Mouse (Mus musculus): ENCODE measurements around the gene Ttc29. TPM values are rescaled to one million over a fixed set of nuclear protein-coding genes. Genes with fewer than 3 reads are reported as not detected.

The Ttc29 gene
- polyA plus RNA-seq, 1 experiment from 2014 or later, result not detected

- WGBS, result 4% methylated on average over 4 of the region's 4 CpGs
- no peaks in the 10 kb centered on the region for H3K9me3 ChIP-seq
- peak; percentile 79 for DNase-seq (ENCODE audit: low spot score)
These were observed 218.3 kb downstream of the Ttc29 start for GRCm38 (mm10) chr8:78431356-78431755.

DNA sequence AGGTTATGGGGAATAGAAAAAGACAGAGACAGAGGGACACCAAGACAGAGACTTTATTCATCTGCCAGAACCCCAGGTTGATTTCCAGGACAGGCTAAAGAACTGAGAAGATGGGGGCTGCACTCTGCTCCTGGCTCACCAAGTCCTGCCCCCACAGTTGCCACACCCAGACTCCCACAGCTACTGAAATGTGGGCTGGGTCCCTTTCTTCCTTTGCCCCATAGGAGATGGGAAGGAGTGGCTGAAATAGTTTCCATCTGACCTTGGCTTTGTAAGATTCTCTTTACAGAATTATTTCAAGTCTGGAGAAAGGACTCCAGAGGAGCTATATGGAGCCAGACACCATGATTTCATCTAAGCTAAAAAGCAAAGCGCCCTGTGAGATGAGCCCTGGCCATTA is 219.4 kb downstream of the Ttc29 start:
- H3K27ac ChIP-seq (replicated peaks), result no peak overlapping the region
- H3K9me3 ChIP-seq, result no peaks in the 10 kb centered on the region
- peaks cover 100% of the 10 kb centered on the region for H3K27me3 ChIP-seq (replicated peaks; ENCODE audit: low read depth, poor library complexity, severe bottlenecking)
- no peak for DNase-seq (ENCODE audit: low spot score)
- WGBS, result 12% methylated on average over 1 of the region's 1 CpGs
- H3K4me3 ChIP-seq, result no peak overlapping the region
- H3K36me3 ChIP-seq (replicated peaks), result no peaks in the 10 kb centered on the region
- H3K4me1 ChIP-seq, result peaks cover 28% of the 10 kb centered on the region

More at GRCm38 (mm10) chr8:78431356-78431755, 218.3 kb downstream of the Ttc29 start:
- peaks cover 26% of the 10 kb centered on the region for H3K4me1 ChIP-seq
- H3K4me3 ChIP-seq, result no peak overlapping the region
- no peak overlapping the region for H3K27ac ChIP-seq (replicated peaks)
- no peaks in the 10 kb centered on the region for H3K36me3 ChIP-seq (replicated peaks)
- H3K27me3 ChIP-seq (replicated peaks; ENCODE audit: low read depth, poor library complexity, severe bottlenecking), result peaks cover 100% of the 10 kb centered on the region

DNA sequence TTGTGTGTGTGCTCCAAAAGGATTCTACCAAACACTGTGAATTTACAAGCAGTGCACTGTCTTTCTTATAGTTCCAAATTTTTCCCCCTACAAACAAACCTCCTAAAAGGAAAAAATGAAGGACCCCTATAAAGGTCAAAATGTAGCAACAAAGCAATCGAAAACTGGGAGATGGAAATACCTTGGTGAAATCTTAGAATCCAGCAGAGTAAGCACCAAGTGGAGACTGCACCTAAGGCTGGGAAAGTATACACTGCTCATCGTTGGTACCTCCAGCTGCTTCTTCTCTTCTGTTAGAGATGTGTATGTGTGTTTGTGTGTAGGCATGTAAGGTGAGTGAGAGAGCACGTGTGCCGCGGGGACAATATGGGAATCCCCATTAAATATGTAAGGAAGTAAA is 220.2 kb downstream of the Ttc29 start:
- WGBS, result 7% methylated on average over 5 of the region's 5 CpGs
- Histone ChIP-seq H3K27me3 (replicated peaks; ENCODE audit: low read depth, poor library complexity, severe bottlenecking) (peaks cover 100% of the 10 kb centered on the region), H3K36me3 (replicated peaks) (no peaks in the 10 kb centered on the region), H3K9me3 (no peaks in the 10 kb centered on the region), H3K4me1 (peaks cover 35% of the 10 kb centered on the region), H3K27ac (replicated peaks) (no peak overlapping the region), H3K4me3 (no peak overlapping the region)
- no peak for DNase-seq (ENCODE audit: low spot score)

DNA sequence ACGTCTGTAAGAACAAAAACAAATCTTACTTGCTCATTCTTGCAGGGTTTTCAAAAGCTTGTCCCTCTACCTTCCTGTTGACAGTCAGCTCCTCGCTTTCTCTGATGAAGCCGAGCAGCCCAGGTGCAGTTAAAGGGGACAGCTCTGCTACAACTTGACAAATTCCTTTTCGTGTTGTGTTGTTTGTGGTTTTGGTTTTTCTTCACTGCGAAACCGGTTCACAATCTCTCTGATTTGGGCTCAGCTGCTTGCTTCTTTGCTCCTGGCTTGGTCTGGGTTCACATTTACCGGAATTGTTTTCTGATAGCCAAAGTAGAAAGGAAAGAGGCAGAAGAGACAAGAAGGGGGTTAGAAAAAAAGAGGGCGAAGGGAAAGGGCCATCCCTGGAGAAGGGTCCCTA is 221.2 kb downstream of the Ttc29 start:
- WGBS, result 2% methylated on average over 8 of the region's 8 CpGs
- no peak overlapping the region for H3K4me3 ChIP-seq
- no peak for DNase-seq (ENCODE audit: low spot score)
- H3K36me3 ChIP-seq (replicated peaks), result no peaks in the 10 kb centered on the region
- peaks cover 36% of the 10 kb centered on the region for H3K4me1 ChIP-seq
- H3K27me3 ChIP-seq (replicated peaks; ENCODE audit: low read depth, poor library complexity, severe bottlenecking), result peaks cover 100% of the 10 kb centered on the region
- H3K27ac ChIP-seq (replicated peaks), result no peak overlapping the region
- H3K9me3 ChIP-seq, result no peaks in the 10 kb centered on the region

GRCm38 (mm10) chr8:78434823-78435623 is 221.9 kb downstream of the Ttc29 start:
- Histone ChIP-seq H3K4me1 (peaks cover 36% of the 10 kb centered on the region), H3K36me3 (replicated peaks) (no peaks in the 10 kb centered on the region), H3K27ac (replicated peaks) (no peak overlapping the region), H3K9me3 (no peaks in the 10 kb centered on the region), H3K4me3 (peak overlapping the region; percentile 58), H3K27me3 (replicated peaks; ENCODE audit: low read depth, poor library complexity, severe bottlenecking) (peaks cover 100% of the 10 kb centered on the region)
- WGBS, result under 1% methylated on average over 62 of the region's 62 CpGs
- DNase-seq (ENCODE audit: low spot score), result peak; percentile 54

DNA sequence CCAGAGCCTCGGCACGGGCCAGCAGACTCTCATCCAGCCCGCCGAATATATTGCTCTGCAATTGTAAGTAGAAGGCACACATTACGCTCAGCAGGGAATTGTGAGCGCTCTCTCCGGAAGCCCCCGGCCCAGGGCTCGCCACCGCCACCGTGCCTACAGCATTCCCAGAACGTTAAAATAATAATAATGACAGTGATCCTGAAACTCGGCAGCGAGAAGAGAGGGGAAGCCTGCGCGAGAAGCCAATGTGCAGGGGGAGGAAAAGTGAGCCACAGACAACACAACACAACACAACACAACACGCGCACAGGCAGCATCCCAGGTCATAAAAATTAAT is 222.5 kb downstream of the Ttc29 start:
- peak overlapping the region; percentile 58 for H3K4me3 ChIP-seq
- H3K36me3 ChIP-seq (replicated peaks), result no peaks in the 10 kb centered on the region
- WGBS, result under 1% methylated on average over 18 of the region's 18 CpGs
- no peaks in the 10 kb centered on the region for H3K9me3 ChIP-seq
- no peak overlapping the region for H3K27ac ChIP-seq (replicated peaks)
- DNase-seq (ENCODE audit: low spot score), result no peak
- peaks cover 36% of the 10 kb centered on the region for H3K4me1 ChIP-seq
- H3K27me3 ChIP-seq (replicated peaks; ENCODE audit: low read depth, poor library complexity, severe bottlenecking), result peaks cover 100% of the 10 kb centered on the region

DNA sequence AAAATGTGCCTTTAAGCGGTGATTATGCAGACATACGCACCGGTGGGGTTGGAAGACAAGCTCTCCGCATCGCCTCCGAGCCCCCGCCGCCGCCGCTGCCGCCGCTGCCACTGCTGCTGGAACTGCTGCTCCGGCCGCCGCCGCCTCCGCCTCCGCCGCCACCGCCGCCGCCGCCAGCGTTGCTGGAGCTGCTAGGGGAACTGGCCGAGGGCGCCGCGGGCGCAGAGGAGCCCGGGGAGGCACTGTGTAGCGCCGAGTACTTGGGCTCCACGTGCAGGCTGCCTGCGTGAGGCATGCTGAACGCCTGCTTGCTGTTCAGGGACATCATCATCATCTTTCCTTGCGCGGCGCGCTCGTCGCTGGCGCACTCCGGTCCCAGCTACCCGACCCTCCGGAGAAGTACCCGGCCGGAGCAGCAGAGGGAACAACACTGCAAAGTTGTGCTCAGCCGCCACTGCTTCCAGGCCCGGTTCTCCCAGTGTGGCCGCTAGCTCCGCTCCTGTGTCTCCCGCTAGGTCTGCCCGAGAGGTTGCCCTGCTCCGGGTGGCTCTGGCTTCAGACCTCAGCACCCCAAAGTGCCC is 223.1 kb downstream of the Ttc29 start, which contains the start of gene Pou4f2:
Gene Pou4f2 (minus strand): TSS at position 575 of the 581 bp plus-strand sequence.
- Histone ChIP-seq H3K27me3 (replicated peaks; ENCODE audit: low read depth, poor library complexity, severe bottlenecking) (peaks cover 100% of the 10 kb centered on the region), H3K4me1 (peaks cover 36% of the 10 kb centered on the region), H3K4me3 (peak within 1 kb of the TSS; percentile 58), H3K36me3 (replicated peaks) (no peaks in the 10 kb centered on the region), H3K9me3 (no peaks in the 10 kb centered on the region), H3K27ac (replicated peaks) (no peak within 1 kb of the TSS)
- peak; percentile 76 for DNase-seq (ENCODE audit: low spot score)
- WGBS, result under 1% methylated on average over 54 of the region's 54 CpGs

DNA sequence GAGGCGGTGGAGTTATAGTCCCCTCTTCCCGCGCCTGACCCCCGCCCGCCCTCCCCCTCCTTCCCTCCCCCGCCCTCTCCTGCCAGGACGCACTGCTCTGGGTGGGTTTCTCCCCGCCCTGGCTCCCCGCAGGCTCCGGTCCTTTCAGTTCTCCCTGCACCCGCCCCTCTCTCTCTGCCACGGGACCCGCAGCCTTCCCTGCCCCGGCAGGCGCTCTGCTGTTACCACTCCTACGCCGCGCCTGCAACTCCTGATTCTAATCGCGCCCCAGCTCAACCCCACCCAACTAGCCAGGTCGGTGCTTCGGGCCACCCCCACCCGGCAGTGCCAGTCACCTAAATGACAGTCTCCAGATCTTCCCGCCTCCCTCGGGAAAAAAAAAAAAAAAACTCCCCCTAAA is 223.6 kb downstream of the Ttc29 start:
- Histone ChIP-seq H3K36me3 (replicated peaks) (no peaks in the 10 kb centered on the region), H3K9me3 (no peaks in the 10 kb centered on the region), H3K27ac (replicated peaks) (no peak overlapping the region), H3K27me3 (replicated peaks; ENCODE audit: low read depth, poor library complexity, severe bottlenecking) (peaks cover 100% of the 10 kb centered on the region), H3K4me1 (peaks cover 36% of the 10 kb centered on the region), H3K4me3 (peak overlapping the region; percentile 58)
- peak; percentile 37 for DNase-seq (ENCODE audit: low spot score)
- 1% methylated on average over 20 of the region's 25 CpGs for WGBS

DNA sequence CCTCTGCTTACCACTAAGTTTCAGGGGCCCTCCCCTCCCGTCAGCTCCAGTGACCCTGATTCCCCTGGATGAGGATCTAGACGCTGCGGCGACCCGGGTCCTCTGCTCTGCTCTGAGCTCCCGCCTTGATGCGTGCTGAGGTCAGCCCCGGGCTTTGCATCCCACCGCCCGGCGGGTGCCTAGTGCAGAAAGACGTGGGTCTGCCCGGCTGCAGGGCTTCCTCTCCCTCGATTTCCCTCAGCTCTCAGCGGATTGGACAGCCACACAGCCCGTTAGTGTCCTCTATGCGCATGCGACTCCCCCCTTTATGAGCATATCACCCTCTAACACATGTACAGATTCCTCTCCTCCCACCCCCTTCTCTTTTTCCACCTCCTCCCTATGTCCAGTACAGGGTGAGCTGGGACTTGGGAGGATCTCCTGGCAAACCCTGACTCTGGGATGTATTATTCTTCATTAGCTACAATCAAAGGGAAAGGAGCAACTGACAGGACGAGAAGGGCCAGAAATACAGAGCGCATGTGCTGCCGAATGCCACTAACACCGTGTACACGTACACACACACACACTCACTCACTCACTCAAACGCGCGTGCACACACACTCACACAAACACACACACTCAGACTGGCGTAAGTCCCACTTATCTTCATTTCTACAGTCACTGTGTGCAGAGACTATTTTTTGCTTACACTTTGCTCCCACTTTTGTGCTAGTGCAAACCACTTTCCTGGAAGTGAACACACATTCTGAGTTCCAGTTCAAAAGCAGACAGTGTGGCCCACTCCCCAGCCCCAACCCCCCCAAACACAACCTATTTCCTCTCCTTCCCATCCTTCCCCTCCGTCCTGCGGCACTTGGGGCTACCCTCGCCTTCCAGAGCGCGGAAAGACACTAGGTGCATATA is 224.3 kb downstream of the Ttc29 start:
- Histone ChIP-seq H3K4me1 (peaks cover 36% of the 10 kb centered on the region), H3K36me3 (replicated peaks) (no peaks in the 10 kb centered on the region), H3K4me3 (peak overlapping the region; percentile 58), H3K27ac (replicated peaks) (no peak overlapping the region), H3K27me3 (replicated peaks; ENCODE audit: low read depth, poor library complexity, severe bottlenecking) (peaks cover 100% of the 10 kb centered on the region), H3K9me3 (no peaks in the 10 kb centered on the region)
- peak; percentile 32 for DNase-seq (ENCODE audit: low spot score)
- 2% methylated on average over 32 of the region's 32 CpGs for WGBS

DNA sequence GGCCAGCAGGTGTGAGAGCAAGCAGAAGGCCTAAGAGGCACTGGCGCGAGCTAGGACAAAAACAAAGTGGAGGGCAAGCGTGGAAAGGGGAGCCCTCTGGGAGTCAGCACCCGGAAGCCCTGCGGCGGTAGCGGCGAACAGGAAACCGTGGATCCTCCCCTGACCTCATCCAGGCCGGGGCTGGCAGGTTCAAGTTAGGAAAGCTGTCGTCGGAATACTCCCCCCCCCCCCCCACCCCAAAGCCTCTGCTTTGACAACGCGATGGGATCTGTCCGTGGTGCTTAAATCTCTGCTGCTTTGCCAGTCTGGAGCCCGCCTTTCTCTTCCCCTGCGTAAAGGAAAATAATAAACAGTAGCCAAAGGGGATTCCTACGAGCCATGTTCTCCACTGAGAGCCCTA is 225.0 kb downstream of the Ttc29 start:
- Histone ChIP-seq H3K9me3 (no peaks in the 10 kb centered on the region), H3K36me3 (replicated peaks) (no peaks in the 10 kb centered on the region), H3K4me3 (peak overlapping the region; percentile 34), H3K27ac (replicated peaks) (no peak overlapping the region), H3K27me3 (replicated peaks; ENCODE audit: low read depth, poor library complexity, severe bottlenecking) (peaks cover 99% of the 10 kb centered on the region), H3K4me1 (peaks cover 36% of the 10 kb centered on the region)
- under 1% methylated on average over 18 of the region's 18 CpGs for WGBS
- DNase-seq (ENCODE audit: low spot score), result peak; percentile 81

GRCm38 (mm10) chr8:78442781-78443180 is 229.7 kb downstream of the Ttc29 start:
- WGBS, result 78% methylated on average over 1 of the region's 1 CpGs
- no peaks in the 10 kb centered on the region for H3K36me3 ChIP-seq (replicated peaks)
- peaks cover 6% of the 10 kb centered on the region for H3K4me1 ChIP-seq
- no peaks in the 10 kb centered on the region for H3K9me3 ChIP-seq
- H3K4me3 ChIP-seq, result no peak overlapping the region
- H3K27me3 ChIP-seq (replicated peaks; ENCODE audit: low read depth, poor library complexity, severe bottlenecking), result peaks cover 61% of the 10 kb centered on the region
- H3K27ac ChIP-seq (replicated peaks), result no peak overlapping the region
- DNase-seq (ENCODE audit: low spot score), result no peak

Measured in embryonic facial prominence, embryonic 10.5 days (tissue).